Mouse (Mus musculus) forebrain, embryonic 11.5 days (tissue): ENCODE measurements around the gene Olfr1426. TPM values are rescaled to one million over a fixed set of nuclear protein-coding genes. Genes with fewer than 3 reads are reported as not detected.
"Not testable (repeated sequence)": the region's sequence is repeated elsewhere in the genome, so short reads cannot be mapped to it uniquely, and the experiment has no call there.

Experiments
- ATAC-seq: fragments of 200-750 bp; cut with Nextera tagmentation; replicated peaks from 2 replicates; pipeline ENCODE4 v1.8.0; 2017; ENCODE audit warnings: moderate TSS enrichment; ENCODE audit not compliant: low FRiP score
- DNase-seq: peaks from one replicate; pipeline ENCODE4 v3.0.0-alpha.2; 2017; ENCODE audit warnings: low spot score
- H3K27ac ChIP-seq: fragments of 300-500 bp; sonication (generic); 2 replicates; pipeline ENCODE4 v1.5.1; 2014; ENCODE audit warnings: low read depth, low read length
- H3K27me3 ChIP-seq: fragments of 300-500 bp; sonication (generic); 2 replicates; pipeline ENCODE4 v1.6.1; 2014; ENCODE audit warnings: mild to moderate bottlenecking, low read length, mixed read lengths; ENCODE audit not compliant: control insufficient read depth, insufficient read depth
- H3K36me3 ChIP-seq: fragments of 300-500 bp; sonication (generic); 2 replicates; pipeline ENCODE4 v1.6.1; 2014; ENCODE audit warnings: mild to moderate bottlenecking, low read length, moderate library complexity, mixed read lengths; ENCODE audit not compliant: control insufficient read depth, insufficient read depth
- H3K4me1 ChIP-seq: fragments of 300-500 bp; sonication (generic); replicated peaks from 2 replicates; pipeline ENCODE4 v1.6.1; 2014; ENCODE audit warnings: low read length, mixed read lengths; ENCODE audit not compliant: control insufficient read depth, insufficient read depth
- H3K4me2 ChIP-seq: fragments of 300-500 bp; sonication (generic); 2 replicates; pipeline ENCODE4 v1.6.1; 2014; ENCODE audit warnings: low read depth, mild to moderate bottlenecking, low read length, moderate library complexity, mixed read lengths; ENCODE audit not compliant: severe bottlenecking
- H3K4me3 ChIP-seq: fragments of 300-500 bp; sonication (generic); 2 replicates; pipeline ENCODE4 v1.5.1; 2014; ENCODE audit warnings: low read depth, low read length
- H3K9ac ChIP-seq: fragments of 300-500 bp; sonication (generic); 2 replicates; pipeline ENCODE4 v1.6.1; 2014; ENCODE audit warnings: low read length
- H3K9me3 ChIP-seq: fragments of 300-500 bp; sonication (generic); 2 replicates; pipeline ENCODE4 v1.6.1; 2016; ENCODE audit warnings: low read length, mixed read lengths; ENCODE audit not compliant: control insufficient read depth
- whole genome bisulfite sequencing: fragments of 180-500 bp; shearing (Covaris S2); extraction: QIAGEN DNeasy Blood & Tissue Kit; methylation state at CpG from one replicate; pipeline ENCODE4 v1.1.7; 2014; 5-methylcytosine and 5-hydroxymethylcytosine counted together
- polyA plus RNA-seq: library from polyadenylated mRNA; unstranded; fragments of >200 nt; fragmentation: Nextera tagmentation; extraction: Ambion mirVana; gene quantifications from 2 replicates; pipeline ENCODE4 v1.2.1, GENCODE M21; 2014

Gene Olfr1426
- polyA plus RNA-seq, 1 experiment from 2014 or later = not detected

GRCm38 (mm10) chr19:12069546-12069945, 22.3 kb downstream of the Olfr1426 start:
- H3K4me1 ChIP-seq, DNase-seq, H3K27me3 ChIP-seq, H3K4me3 ChIP-seq, H3K36me3 ChIP-seq, H3K27ac ChIP-seq, H3K4me2 ChIP-seq, ATAC-seq, H3K9me3 ChIP-seq, H3K9ac ChIP-seq: not testable (repeated sequence)
- 75% methylated on average over 1 of the region's 1 CpGs for WGBS

GRCm38 (mm10) chr19:12067806-12068205, 24.0 kb downstream of the Olfr1426 start:
- not testable (repeated sequence) for H3K9ac ChIP-seq, ATAC-seq, H3K36me3 ChIP-seq, H3K4me1 ChIP-seq, DNase-seq, H3K27ac ChIP-seq, H3K4me2 ChIP-seq, H3K9me3 ChIP-seq, H3K27me3 ChIP-seq, H3K4me3 ChIP-seq
- WGBS = 78% methylated on average over 1 of the region's 1 CpGs

- H3K27ac ChIP-seq, H3K4me1 ChIP-seq, H3K27me3 ChIP-seq, H3K36me3 ChIP-seq, H3K9me3 ChIP-seq, ATAC-seq, H3K4me2 ChIP-seq, DNase-seq, H3K4me3 ChIP-seq, H3K9ac ChIP-seq: not testable (repeated sequence)
- WGBS = 94% methylated on average over 1 of the region's 1 CpGs
Measured at GRCm38 (mm10) chr19:12062582-12062981, 29.2 kb downstream of the Olfr1426 start, which contains the start of gene Olfr1424. TSS of gene Olfr1424 (minus strand) at chr19:12062682.

GRCm38 (mm10) chr19:12043163-12043562, 48.6 kb downstream of the Olfr1426 start:
- no peak for ATAC-seq
- H3K27me3 ChIP-seq = no peaks in the 10 kb centered on the region
- no peak for DNase-seq
- H3K9ac ChIP-seq = no peak overlapping the region
- H3K4me3 ChIP-seq = no peak overlapping the region
- no peaks in the 10 kb centered on the region for H3K9me3 ChIP-seq
- no peak overlapping the region for H3K4me2 ChIP-seq
- WGBS = 90% methylated on average over 5 of the region's 5 CpGs
- no peaks in the 10 kb centered on the region for H3K4me1 ChIP-seq
- no peaks in the 10 kb centered on the region for H3K36me3 ChIP-seq
- no peak overlapping the region for H3K27ac ChIP-seq

GRCm38 (mm10) chr19:12041217-12041616, 50.6 kb downstream of the Olfr1426 start, which contains the start of gene Olfr1423:
TSS of gene Olfr1423 (minus strand) at chr19:12041317.
- no peak within 1 kb of the TSS for H3K4me3 ChIP-seq
- no peak for DNase-seq
- no peak within 1 kb of the TSS for H3K9ac ChIP-seq
- H3K9me3 ChIP-seq = no peaks in the 10 kb centered on the region
- no peak within 1 kb of the TSS for H3K4me2 ChIP-seq
- ATAC-seq = no peak
- no peaks in the 10 kb centered on the region for H3K36me3 ChIP-seq
- H3K27me3 ChIP-seq = no peaks in the 10 kb centered on the region
- H3K4me1 ChIP-seq = no peaks in the 10 kb centered on the region
- WGBS = 73% methylated on average over 2 of the region's 2 CpGs
- no peak within 1 kb of the TSS for H3K27ac ChIP-seq

GRCm38 (mm10) chr19:12037727-12038126, 54.1 kb downstream of the Olfr1426 start:
- H3K9me3 ChIP-seq = no peaks in the 10 kb centered on the region
- H3K4me2 ChIP-seq = no peak overlapping the region
- no peak for DNase-seq
- H3K4me3 ChIP-seq = no peak overlapping the region
- no peak overlapping the region for H3K9ac ChIP-seq
- H3K36me3 ChIP-seq = no peaks in the 10 kb centered on the region
- H3K27ac ChIP-seq = no peak overlapping the region
- H3K27me3 ChIP-seq = no peaks in the 10 kb centered on the region
- no peaks in the 10 kb centered on the region for H3K4me1 ChIP-seq
- no peak for ATAC-seq

Other genes starting within 250 kb of the Olfr1426 start
- not detected in 2 replicates for gene Olfr1418, start 230.9 kb downstream of the Olfr1426 start, polyA plus RNA-seq
- not detected in 2 replicates for gene Olfr1419, start 216.9 kb downstream of the Olfr1426 start, polyA plus RNA-seq
- gene Olfr1420, start 205.4 kb downstream of the Olfr1426 start, polyA plus RNA-seq = not detected in 2 replicates
- 33.0 and 35.5 TPM in 2 replicates for gene Patl1, start 179.6 kb downstream of the Olfr1426 start, polyA plus RNA-seq
- gene Osbp, start 126.1 kb downstream of the Olfr1426 start, polyA plus RNA-seq = 6.1 and 6.6 TPM in 2 replicates
- gene Olfr1423, start 50.7 kb downstream of the Olfr1426 start, polyA plus RNA-seq = not detected in 2 replicates
- not detected in 2 replicates for gene Olfr1424, start 29.3 kb downstream of the Olfr1426 start, polyA plus RNA-seq
- gene Olfr1425, start 14.3 kb downstream of the Olfr1426 start, polyA plus RNA-seq = not detected in 2 replicates
- gene Olfr1427, start 11.3 kb upstream of the Olfr1426 start, polyA plus RNA-seq = not detected in 2 replicates
- gene Olfr1428, start 23.9 kb upstream of the Olfr1426 start, polyA plus RNA-seq = not detected in 2 replicates
- not detected in 2 replicates for gene Olfr76, start 31.2 kb upstream of the Olfr1426 start, polyA plus RNA-seq
- gene Olfr1555-ps1, start 78.1 kb upstream of the Olfr1426 start, polyA plus RNA-seq = not detected in 2 replicates
- gene Olfr1431, start 108.6 kb upstream of the Olfr1426 start, polyA plus RNA-seq = not detected in 2 replicates
- not detected in 2 replicates for gene Olfr1432, start 140.6 kb upstream of the Olfr1426 start, polyA plus RNA-seq
- not detected in 2 replicates for gene Olfr262, start 149.6 kb upstream of the Olfr1426 start, polyA plus RNA-seq
- not detected in 2 replicates for gene Olfr235, start 169.0 kb upstream of the Olfr1426 start, polyA plus RNA-seq
- gene Olfr1434, start 187.8 kb upstream of the Olfr1426 start, polyA plus RNA-seq = not detected in 2 replicates
- not detected in 2 replicates for gene Olfr1436, start 207.1 kb upstream of the Olfr1426 start, polyA plus RNA-seq
- not detected in 2 replicates for gene Olfr1437, start 233.1 kb upstream of the Olfr1426 start, polyA plus RNA-seq
- gene Olfr1438-ps1, start 243.9 kb upstream of the Olfr1426 start, polyA plus RNA-seq = not detected in 2 replicates